Mouse (Mus musculus) cerebellum, adult 11-12 months (tissue): ENCODE results near the gene Mfge8.

ENCODE experiments used
- DNase-seq: peaks from one replicate; pipeline ENCODE4 v3.0.0; 2022

Gene Mfge8

DNA sequence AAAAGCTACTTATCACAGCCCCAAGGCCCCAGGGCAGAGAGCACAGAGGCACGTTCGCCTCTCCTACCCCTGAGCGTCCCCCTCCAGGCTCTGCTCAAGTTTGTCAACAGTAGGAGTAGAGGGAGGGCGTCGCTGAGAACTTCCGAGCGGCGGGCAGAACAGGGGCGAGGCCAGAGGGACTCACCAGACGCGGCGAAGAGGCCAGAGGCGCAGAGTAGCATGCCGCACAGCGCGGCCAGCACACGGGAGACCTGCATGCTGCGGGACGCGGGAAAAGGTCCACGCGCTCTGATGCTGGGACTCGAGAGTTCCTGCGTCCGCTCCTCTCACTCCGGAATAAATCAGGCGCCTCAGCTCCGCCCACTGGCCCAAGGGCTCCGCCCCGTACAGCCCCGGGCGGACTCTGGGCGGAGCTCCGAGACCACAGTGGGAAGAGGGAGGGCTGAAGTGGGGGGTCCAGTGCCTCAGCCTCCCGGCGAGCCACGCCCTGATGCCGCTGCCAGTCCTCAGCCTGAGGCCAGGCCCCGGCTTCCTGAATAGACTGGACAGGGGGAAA is at the start of gene Mfge8:
Mfge8 (minus strand) TSS at position 350 of the 556 bp plus-strand sequence.
- DNase-seq: peak; percentile 45

DNA sequence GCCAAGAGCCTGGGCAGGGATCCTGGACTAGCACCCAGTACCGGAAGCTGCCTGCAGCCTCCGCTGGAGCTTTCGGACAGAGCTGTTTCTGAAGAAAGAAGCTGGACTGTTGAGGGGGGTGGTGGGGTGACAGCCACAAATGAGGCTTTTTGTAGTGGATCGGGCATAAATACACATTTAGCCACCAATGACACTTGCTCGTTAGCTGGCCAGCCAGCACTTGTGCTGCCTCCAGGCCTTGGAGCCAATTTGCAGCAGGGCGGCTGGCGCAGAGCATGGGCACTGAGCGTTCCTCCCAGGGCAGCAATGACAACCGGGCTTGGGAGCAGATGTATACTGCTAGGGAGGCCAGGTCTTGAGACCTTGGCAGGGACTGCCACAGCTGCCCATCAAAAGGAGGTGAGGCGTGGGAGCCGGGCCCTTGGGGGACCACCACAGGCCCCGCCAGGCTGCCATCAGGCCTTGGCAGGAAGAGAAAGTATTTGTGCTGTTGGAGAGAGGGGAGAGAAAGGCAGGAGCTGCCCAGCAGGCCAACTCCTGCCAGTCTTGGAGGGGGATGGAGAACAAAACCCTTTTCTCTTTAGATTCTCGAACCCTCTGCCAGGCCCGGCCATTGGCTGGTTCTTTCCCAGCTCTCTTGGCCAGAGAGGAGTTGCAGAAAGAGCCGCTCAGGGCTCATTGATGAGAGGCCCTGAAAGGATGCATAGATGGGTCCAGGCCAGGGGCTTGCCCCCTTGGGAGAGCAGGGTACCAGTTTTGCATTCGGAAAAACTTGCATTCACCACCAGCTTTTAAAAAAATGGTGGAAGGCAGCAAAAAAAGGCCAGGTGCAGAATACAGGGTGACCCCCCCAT is 45.9 kb upstream of the Mfge8 start:
- peak; percentile 70 for DNase-seq

DNA sequence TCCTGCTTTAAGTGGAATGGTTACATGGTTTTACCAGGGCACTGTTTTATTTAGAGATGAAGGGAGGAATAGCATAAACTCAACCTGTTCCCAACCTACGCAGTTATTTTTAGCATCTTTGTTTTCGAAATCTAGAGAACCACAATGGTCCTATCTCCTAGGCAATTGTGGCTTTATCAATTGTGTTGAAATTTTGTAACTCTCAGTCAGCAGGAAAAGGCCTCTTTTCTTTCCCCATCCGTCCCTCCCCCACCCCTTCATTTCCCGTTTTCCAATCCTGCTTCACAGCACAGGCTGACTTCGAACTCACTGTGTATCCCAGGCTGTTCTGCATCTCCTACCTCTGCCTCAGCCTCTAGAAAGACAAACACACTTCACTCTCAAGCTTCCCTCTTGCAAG is 45.1 kb upstream of the Mfge8 start:
- no peak for DNase-seq

DNA sequence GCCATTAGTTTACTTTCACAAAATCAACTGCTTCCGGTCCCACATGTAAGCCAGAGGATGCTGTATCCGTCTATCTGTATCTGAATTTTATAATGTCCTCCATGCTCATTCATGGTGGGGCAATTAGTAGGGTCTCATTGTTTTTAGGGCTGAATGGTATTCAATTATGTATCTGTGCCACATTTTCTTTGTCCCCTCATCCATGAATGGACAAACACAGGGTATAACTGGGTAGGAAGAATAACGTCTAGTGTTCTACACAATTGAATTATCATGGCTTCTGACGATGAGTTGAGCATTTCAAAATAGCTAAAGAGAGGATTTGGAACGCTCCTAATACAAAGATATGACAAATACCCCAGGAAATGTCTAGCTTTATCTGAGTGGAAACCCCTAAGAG is 42.6 kb upstream of the Mfge8 start:
- no peak for DNase-seq

DNA sequence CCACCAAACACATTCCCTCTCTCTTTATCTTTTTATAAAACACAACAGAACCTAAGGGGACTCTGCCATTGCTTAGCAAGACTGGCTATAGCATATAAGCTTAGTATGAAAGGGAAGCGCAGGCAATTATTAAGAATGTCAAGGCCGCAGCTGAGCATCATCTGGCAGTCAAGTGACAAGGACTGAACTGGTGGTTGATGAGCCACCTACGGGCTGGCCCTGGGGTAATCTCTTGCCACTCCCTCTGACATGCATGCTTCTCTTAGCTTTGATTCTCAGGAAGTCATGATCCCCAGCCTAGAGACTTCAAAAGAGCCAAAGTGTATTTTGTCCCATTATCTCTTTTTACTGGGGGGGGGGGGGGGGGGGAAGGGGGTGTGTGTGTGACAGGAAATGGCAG is 41.7 kb upstream of the Mfge8 start:
- DNase-seq: no peak

DNA sequence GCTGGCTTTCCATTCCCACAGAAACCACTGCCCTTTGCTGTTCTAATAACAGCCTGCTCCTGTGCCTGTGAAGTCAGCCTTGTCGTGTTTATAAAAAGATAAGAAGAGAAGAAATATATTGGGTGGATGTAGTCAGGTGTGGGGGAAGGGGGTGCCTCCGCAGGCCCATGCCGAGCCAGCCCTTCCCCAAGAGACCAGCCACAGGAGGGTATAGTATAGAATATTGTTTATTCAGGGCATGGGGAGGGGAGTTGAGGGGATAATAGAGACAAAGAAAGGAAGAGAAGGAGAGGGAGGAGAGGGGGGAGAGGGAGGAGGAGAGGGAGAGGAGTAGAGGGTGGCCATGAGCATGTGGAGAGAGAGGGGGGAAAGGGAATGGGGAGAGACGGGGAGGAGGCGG is 40.4 kb upstream of the Mfge8 start:
- no peak for DNase-seq

DNA sequence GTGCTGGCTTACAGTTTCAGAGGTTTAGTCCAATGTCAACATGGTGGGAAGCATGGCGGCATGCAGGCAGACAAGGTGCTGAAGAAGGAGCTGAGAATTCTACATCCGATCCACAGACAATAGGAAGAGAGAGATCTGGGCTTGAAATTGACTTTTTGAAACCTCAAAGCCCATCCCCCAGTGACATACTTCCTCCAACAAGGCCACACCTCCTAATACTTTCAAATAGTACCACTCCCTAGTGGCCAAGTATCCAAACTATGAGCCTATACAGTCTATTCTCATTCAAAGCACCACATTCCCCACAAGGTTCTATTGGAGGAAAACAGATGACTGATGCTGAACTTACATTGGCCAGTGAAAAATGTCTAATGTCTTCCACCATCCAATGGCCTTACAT is 38.7 kb upstream of the Mfge8 start:
- no peak for DNase-seq

DNA sequence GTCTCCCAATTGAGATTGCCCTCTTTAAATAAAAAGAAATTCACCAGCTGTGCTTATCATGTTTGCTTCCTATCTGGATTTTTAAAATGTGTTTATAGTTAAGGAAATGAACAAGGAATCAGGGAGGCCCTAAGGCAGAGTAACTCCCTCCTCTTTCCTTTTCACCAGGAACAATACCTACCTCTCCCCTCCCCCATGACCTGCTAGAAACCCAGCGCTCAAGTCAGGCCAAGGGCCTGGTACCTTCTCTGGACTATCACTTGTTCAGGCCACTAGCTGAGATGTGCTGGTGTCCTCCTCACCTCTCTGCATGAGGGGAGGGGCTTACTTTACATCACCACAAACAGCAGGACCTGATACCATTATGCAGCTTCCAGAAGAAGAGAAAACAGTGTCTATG is 34.6 kb upstream of the Mfge8 start:
- DNase-seq: no peak

DNA sequence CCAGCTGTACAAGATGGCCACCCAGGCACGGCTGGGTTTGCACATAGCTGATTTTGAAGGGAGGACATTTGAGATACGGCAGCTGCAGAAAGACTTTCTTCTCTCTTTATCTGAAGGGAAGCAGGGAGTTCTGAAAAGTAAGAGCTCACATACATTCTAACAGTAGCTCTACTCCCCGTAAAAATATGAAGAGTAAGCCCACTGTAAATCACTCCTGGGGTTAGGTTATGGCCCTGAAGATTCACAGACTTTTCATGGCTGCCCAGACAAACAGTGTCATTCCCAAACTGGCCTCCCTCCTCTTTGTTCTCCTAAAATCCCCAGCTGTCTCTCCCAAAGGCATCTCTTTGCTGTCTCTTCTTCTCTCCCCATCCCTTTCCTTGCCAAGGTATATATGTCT is 24.9 kb upstream of the Mfge8 start:
- no peak for DNase-seq

DNA sequence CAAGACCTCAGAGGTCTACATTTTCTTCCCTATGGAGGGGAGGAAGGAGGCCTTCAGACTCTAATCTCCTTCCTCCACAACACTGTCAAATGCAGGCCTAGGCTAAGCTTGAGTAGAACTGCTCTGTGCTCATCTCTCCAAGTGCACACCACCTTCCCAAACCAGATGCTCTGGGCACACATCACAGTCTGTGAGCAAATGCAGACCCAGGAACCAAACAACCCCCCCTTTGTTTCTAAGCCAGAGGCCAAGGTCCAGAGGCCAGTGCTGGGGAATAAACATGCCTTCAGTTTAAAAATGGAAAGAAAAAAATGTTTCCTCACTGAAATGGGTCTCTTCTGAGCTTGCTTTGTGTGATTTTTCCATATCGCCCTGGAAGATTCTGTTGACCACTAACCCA is 22.9 kb upstream of the Mfge8 start:
- no peak for DNase-seq

DNA sequence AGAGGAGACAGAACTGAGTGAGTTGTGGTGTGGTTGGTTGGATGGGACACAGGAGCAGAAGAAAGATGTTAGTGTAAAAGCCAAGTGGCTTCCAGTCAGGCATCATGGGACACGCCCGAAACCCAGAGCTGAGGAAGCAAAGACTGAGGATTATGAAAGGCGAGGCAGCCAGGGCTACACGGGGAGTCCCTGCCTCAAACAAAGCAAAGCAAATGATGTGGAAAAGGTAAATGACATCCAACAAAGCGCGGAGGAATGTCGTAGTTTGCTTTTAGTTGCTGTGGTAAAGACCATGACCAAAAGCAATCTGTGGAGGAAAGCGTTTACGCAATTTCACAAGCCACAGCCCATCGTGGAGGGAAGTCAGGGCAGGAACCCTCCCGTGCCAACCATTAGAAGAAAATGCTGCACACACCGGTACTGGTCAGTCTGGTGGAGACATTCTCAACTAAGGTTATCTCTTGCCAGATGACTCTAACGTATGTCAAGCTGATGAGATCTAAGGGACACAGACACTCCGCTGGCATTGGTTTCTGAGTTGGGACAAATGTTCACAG is 18.2 kb upstream of the Mfge8 start:
- DNase-seq: no peak

DNA sequence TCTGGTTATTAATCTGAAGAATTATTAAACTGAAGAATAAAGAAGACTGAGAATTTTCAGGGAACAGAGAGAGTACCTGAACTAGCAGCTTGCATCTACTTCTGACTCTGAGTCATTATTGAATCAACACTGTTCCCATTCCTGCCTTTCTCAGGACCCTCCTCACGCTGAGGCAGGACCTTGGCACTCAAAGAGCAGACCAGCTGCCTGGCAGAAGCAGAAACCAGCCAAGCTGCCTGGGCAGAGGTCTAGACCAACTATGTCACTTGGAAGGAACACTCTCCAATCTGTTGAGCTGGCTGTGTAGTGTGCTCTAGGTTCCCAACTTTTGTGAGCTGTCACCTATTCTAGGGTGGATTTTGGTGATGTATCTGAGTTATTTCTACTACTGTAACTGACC is 10.5 kb upstream of the Mfge8 start:
- DNase-seq: no peak

DNA sequence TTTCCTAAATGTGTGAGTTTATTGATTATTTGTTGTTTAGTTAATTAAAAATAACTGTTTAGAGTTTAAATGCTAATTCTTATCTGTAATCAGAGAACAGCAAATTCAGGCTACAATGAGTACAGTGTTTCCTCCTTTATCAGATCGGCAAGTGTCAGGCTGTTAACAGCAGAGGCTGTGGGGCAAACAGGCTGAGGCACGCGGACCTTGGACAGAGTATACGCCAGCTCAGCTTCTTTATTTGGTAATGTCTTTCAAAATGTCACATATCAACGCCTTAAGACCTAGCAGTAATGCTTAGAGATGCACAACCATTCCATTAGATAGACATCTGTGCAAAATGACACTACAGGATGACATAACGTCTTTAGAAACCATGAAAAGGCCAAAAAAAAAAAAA is 662 bp upstream of the Mfge8 start:
- no peak for DNase-seq

DNA sequence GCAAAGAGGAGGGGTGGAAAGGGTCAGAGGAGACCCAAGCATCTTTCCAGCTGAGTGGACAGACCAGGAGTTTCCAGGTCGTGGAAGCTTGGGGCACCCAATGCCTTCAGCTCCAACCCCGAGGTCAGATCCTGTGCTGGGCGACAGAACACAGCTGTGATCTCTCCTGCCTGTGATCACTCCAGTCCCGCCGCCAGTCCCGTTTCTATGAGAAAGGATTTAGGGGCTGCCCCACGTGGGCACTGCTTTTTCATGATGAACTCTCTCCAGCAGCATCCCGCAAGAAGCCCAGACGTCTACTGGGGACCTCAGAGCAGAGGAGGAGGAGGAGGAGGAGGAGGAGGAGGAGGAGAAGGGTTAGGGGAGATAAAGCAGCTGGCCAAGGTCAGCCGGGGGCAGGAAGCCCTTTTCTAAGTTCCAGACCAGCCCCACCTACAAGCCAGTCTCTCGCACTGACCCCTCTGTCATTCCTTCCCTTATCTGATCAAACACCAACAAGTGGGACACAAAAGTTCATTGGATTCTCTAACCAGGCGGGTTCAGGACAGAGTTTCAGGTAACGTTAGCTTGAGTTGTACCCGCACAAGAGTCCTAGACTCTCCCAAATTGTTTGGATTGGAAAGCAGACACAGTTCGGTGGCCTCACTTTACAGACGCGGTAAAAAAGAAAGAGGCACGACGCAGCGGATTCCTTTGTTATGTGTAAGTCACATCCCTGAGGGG is 768 bp downstream of the Mfge8 start:
- no peak for DNase-seq

DNA sequence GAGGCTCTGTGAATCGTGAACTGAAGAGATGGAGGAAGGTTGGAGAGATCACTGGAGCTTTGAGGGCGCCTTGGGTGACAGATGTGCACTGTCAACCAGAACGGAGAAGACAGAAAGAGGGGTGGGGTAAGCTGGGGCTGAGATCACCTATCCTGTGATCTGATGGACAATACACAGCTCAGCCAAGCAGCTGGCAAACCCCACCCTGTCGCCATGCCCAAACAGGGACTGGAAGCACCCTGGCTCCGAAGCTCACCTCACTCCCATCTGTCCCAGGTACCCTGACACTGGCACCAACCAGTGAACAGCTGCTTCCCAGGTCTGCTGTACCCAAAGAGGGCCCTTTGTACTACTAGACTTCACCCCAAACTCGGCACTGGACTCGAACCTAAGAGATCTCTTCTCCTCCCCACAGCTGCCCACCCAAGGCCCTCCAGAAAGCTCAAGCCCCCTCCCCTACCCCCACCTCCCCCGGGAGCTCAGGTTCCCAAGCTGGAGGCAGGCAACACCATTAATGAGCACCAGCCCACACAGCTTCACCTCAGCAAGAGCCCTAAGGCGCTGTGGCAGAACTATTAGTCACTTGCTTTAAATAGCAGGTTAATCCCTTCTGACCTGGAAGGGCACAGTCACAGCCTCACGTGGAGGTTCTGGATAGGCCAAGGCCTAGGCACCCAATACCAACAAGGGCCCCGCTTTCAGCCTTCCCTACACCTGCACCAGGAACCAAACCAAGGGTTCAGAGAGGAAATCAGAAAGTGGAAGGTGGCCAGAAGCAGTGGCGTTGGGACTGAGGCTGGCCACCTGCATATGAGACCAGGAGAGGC is 1.6 kb downstream of the Mfge8 start:
- no peak for DNase-seq

DNA sequence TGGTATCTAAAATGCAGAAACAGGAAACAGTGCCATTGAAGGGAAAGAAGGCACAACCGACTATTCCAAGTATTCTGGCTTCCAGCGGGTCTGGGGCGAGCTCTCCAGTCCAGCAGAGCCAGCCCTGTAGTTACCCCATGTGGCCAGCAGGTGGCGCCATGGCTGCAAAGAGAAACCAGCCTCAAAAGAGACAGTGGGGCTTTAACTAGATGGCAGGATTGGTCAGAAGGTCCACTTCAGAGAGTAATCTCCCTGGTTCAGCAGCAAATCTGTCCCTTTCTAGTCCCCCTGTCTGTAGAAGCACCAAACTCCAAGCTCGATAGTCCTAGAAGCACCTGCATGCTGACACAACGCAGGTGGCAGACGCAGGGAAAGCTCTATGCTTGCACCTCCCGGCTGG is 8.0 kb downstream of the Mfge8 start:
- peak; percentile 38 for DNase-seq

DNA sequence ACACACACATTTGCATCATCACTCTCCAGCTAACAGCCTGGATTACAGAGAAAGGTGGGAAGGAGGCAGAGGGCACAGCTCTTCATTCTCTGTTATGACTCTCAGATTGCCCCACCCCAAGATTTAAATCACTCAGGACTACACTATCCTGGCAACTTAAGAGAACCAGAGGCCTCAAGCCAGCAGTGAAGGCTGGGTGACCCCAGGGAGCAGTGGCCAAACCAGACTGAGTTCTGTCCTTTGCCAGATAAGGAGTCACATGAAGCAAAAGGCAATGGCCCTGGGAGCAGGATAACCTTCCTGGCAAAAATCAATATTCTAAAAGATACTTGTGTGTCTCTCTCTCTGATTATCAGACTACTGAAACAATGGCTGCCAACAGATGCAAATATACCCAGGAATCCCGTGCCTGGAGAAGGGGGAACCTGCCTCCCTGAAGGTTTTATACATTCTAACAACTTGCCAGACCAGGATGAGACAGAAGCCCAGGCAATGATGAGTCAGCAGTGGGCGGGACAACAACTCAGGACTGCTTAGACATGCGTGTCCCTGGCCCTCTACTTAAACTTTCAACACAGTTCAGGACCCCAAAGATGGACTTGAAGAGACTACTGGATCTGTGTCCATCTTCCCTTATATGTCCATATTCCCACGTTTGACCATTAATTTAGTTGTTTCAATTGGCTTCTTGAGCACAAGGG is 8.8 kb downstream of the Mfge8 start:
- no peak for DNase-seq

DNA sequence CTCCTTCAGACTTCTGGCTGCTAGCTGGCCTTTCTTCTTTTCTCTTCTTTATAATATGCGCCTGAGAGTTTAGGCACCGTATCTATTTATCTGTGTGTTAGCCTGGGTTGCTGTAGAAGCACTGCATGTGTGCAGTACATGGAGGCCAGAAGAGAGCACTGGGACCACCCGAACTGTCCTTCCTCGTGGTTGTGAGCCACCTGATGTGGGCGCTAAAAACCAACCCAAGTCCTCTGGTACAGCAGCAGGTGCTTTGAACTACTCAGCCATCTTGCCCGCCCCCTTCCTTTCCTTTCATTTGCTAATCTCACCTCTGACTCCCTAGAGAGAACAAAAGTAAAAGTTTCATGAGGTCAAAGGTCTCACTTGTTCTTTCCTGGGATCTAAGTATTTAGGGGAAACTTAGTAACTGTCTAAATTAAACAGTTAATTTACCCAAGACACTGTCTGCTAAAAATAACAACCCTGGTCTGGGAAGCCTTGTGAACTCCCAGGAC is 9.5 kb downstream of the Mfge8 start:
- no peak for DNase-seq

DNA sequence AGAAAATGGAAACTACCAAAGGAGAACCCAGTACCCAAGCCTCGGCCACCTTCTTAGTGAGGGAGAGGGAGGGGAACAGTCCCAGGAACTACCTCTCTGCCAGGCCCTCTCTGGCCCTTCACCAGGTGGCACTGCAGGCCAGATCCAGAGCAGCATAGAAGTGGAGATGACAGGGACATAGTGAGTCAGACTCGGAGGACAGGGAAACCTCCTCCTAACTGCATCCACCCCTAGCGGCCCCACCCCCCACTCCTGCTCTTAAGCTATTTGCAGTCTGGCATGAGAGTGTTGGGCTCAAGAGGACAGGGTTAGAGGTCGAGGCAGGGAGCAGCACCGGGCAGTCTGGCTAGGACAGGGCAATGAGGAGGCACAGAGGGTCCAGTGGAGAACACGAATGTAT is 15.5 kb downstream of the Mfge8 start:
- no peak for DNase-seq

DNA sequence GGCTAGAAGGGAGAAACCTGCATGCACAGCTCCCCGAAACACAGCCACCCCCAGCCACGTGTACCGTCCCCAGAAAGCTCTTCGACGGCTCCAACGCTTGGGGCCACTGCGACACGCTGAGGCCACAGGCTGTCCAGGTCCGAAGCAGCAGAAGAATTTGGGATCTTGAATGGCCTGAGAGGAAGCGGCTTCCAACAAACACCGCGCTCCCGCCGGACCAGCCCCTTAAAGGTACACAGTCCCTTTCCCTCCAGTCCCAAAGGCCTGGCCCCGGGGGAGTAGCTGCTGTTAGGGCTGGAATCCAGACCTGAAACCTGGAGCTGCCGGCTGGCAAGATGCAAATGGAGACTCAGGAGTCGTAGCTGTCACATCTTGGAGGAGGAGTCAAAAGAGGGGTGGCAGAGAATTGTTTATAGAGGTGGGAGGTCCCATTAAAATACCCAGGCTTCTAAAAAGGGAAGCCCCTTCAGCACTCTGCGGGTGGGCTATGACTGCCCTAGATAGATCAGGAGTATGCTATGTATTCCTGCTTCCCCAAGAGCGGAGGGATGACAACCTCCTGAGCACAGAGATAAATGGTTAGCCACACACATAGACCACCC is 17.9 kb downstream of the Mfge8 start, which contains the start of gene Hapln3:
Hapln3 (minus strand) TSS at position 176 of the 602 bp plus-strand sequence.
- DNase-seq: no peak

DNA sequence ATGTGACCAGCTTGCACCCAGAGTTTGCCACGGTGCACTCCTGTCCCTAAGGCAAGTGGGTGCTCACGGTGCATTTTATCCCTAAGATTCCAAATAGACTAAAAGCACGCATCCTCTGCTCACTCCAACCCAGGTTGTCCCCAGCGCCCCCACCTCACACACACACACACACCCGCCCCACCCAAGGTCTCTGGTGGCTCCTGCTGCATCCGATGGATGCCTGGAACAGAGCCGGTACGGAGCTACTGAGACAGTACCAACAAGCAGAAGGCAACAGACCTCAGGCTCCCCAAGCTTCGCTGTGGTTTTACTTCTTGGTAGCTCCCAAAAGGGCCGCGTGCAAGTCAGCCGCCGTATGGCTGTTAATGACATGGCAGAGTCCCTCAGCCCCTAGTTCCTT is 18.5 kb downstream of the Mfge8 start:
- DNase-seq: no peak

DNA sequence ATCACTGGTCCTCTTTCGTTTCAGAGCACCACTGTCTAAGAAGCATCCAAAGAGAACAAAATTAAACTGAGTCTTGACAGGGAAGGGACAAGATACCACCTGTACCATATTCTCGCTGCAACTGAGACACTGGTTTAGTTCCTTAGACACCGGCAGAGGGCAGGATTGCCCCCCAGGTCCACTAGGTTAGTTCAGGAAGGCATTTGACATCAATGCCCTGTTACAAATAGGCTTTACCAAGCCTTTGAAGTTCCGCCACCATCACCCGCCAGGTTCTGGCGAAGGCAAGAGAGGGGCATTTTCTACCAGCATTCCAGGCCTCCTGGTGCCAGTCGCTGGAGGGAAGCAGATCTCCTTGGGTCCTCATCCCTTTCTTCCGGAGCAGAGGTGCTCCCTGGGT is 19.0 kb downstream of the Mfge8 start:
- DNase-seq: no peak
